Mouse (Mus musculus): ENCODE data around the gene Dok7.

DNA sequence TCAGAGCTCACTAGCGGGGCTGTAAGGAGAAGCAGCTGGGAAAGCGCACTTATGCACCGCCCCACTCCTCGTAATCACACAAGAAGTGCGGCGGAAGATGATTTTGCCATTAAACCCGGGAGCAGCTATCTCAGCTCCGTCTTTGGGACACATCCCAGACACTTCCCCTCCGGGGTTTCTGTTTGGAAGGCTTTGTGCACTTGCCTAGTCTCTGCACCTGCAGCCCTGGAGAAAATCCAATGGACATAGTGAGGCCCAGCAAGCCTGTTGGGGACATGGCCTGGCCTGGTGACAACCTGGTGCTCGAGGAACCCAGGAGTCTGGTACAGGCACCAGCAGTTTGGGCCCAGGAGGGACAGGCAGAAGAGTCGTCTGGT lies 49.3 kb downstream of the Dok7 start:
- no peak for TF ChIP-seq TAL1 (IDR thresholded peaks at IDR 0.05; ENCODE audit: low read length)
- TF ChIP-seq GATA1 (IDR thresholded peaks at IDR 0.05; ENCODE audit: low read length), result no peak

All from erythroblast, embryonic 14.5 days (primary cell).